ENCODE assay signal across 25 mouse cellular contexts in genomic region chr5:99848158-99848988, GRCm38 (mm10). TPM values are rescaled to one million over a fixed set of nuclear protein-coding genes. Genes with fewer than 3 reads are reported as not detected.
DNase-seq lines count a peak whose midpoint lies in the region; ATAC-seq and TF ChIP-seq lines count a peak whose summit lies in the region.
"Had no signal": no experiment of that assay in that cellular context is flagged by ENCODE, and none has a peak within 500 bp of the region (broad histone marks: within the 10 kb centered on the region; RNA-seq: fewer than 3 reads in every experiment).

No protein-coding gene starts in this region.

- peaks cover 7% of the 10 kb centered on the region; the same call in 1 of the 2 replicates for H3K4me1 ChIP-seq in forebrain, embryonic 15.5 days
- peaks cover 12% of the 10 kb centered on the region; the same call in 1 of the 2 replicates for H3K4me1 ChIP-seq in forebrain, embryonic 12.5 days
- H3K4me1 ChIP-seq in hindbrain, embryonic 10.5 days (replicated peaks), result peaks cover 11% of the 10 kb centered on the region
- H3K4me1 ChIP-seq in hindbrain, postnatal 0 days (ENCODE audit: insufficient read depth, low read length), result no peaks in the 10 kb centered on the region
- peaks cover 19% of the 10 kb centered on the region for H3K4me1 ChIP-seq in neural tube, embryonic 13.5 days (replicated peaks)
- H3K4me1 ChIP-seq: embryonic facial prominence, embryonic 12.5 days; liver, embryonic 12.5 days; megakaryocyte, embryonic 14.5 days had no signal

- no peak overlapping the region for H3K9ac ChIP-seq in forebrain, embryonic 15.5 days (replicated peaks)
- no peak overlapping the region for H3K9ac ChIP-seq in forebrain, embryonic 12.5 days
- no peak overlapping the region for H3K9ac ChIP-seq in hindbrain, postnatal 0 days (replicated peaks; ENCODE audit: low read length)
- H3K9ac ChIP-seq in neural tube, embryonic 13.5 days, result no peak overlapping the region
- H3K9ac ChIP-seq: embryonic facial prominence, embryonic 12.5 days; liver, embryonic 12.5 days had no signal

- no peaks in the 10 kb centered on the region for H3K27me3 ChIP-seq in forebrain, embryonic 15.5 days
- H3K27me3 ChIP-seq in forebrain, embryonic 12.5 days, result no peaks in the 10 kb centered on the region
- H3K27me3 ChIP-seq in hindbrain, embryonic 10.5 days (ENCODE audit: insufficient read depth, poor library complexity, severe bottlenecking), result no peaks in the 10 kb centered on the region
- no peaks in the 10 kb centered on the region for H3K27me3 ChIP-seq in hindbrain, postnatal 0 days (ENCODE audit: insufficient read depth, low read length)
- H3K27me3 ChIP-seq in neural tube, embryonic 13.5 days, result no peaks in the 10 kb centered on the region
- H3K27me3 ChIP-seq: embryonic facial prominence, embryonic 12.5 days; liver, embryonic 12.5 days; megakaryocyte, embryonic 14.5 days had no signal

- TF ChIP-seq CTCF in hindbrain, postnatal 0 days (IDR thresholded peaks at IDR 0.05; ENCODE audit: low read depth), result no peak

- no peak overlapping the region for H3K4me3 ChIP-seq in forebrain, embryonic 15.5 days
- no peak overlapping the region for H3K4me3 ChIP-seq in forebrain, embryonic 12.5 days (replicated peaks)
- no peak overlapping the region for H3K4me3 ChIP-seq in hindbrain, embryonic 10.5 days
- no peak overlapping the region for H3K4me3 ChIP-seq in hindbrain, postnatal 0 days (ENCODE audit: low read length)
- H3K4me3 ChIP-seq in neural tube, embryonic 13.5 days, result no peak overlapping the region
- H3K4me3 ChIP-seq: embryonic facial prominence, embryonic 12.5 days; erythroblast, embryonic 14.5 days; liver, embryonic 12.5 days; megakaryocyte, embryonic 14.5 days; myocyte had no signal

- ATAC-seq in forebrain, embryonic 15.5 days (replicated peaks), result no peak
- ATAC-seq in forebrain, embryonic 12.5 days (ENCODE audit: low FRiP score), result no peak
- ATAC-seq in hindbrain, postnatal 0 days, result no peak
- ATAC-seq in neural tube, embryonic 13.5 days (ENCODE audit: low read depth), result 0 out of 2 replicates have a peak, but pooled peaks have one; percentile 23
- ATAC-seq: CD4-positive, CD25-positive, alpha-beta regulatory T cell, adult 4 months; liver, embryonic 12.5 days had no signal

- DNase-seq in hindbrain, embryonic 10.5 days (ENCODE audit: low spot score), result no peak
- DNase-seq in hindbrain, postnatal 0 days (ENCODE audit: low spot score), result no peak
- DNase-seq in Muller cell, postnatal 12 days (ENCODE audit: inconsistent ontology term), result peak; percentile 52
- no peak for DNase-seq in c-Kit-positive CD71-positive TER-119-positive erythroid progenitor cells, embryonic 14.5 days (ENCODE audit: low spot score)
- DNase-seq in right cerebral cortex, postnatal 10 days (ENCODE audit: low spot score in 2 of 2), result no peak
- DNase-seq: adrenal gland, postnatal 14 days; cerebellum, adult 11 months; cerebellum, postnatal 10 days; gastrocnemius, postnatal 10 days; kidney, adult 8-10 months; kidney, postnatal 14 days; lung, adult 2 months; spleen, adult 18-20 months; thymus, postnatal 36 days had no signal

- H3K9me3 ChIP-seq in forebrain, embryonic 15.5 days, result no peaks in the 10 kb centered on the region
- H3K9me3 ChIP-seq in forebrain, embryonic 12.5 days, result no peaks in the 10 kb centered on the region
- H3K9me3 ChIP-seq in hindbrain, embryonic 10.5 days, result no peaks in the 10 kb centered on the region
- no peaks in the 10 kb centered on the region for H3K9me3 ChIP-seq in hindbrain, postnatal 0 days (ENCODE audit: low read length)
- no peaks in the 10 kb centered on the region for H3K9me3 ChIP-seq in neural tube, embryonic 13.5 days
- H3K9me3 ChIP-seq: embryonic facial prominence, embryonic 12.5 days; liver, embryonic 12.5 days had no signal

- no peak overlapping the region for H3K4me2 ChIP-seq in forebrain, embryonic 15.5 days (replicated peaks)
- no peak overlapping the region for H3K4me2 ChIP-seq in forebrain, embryonic 12.5 days
- H3K4me2 ChIP-seq in hindbrain, postnatal 0 days (ENCODE audit: low read depth, low read length), result no peak overlapping the region
- H3K4me2 ChIP-seq in neural tube, embryonic 13.5 days, result no peak overlapping the region
- H3K4me2 ChIP-seq: embryonic facial prominence, embryonic 12.5 days; liver, embryonic 12.5 days had no signal

- H3K27ac ChIP-seq in forebrain, embryonic 15.5 days (replicated peaks), result peak overlapping the region; percentile 59
- no peak overlapping the region for H3K27ac ChIP-seq in forebrain, embryonic 12.5 days
- 0 out of 2 replicates have a peak overlapping the region, but pooled peaks have one; percentile 53 for H3K27ac ChIP-seq in hindbrain, embryonic 10.5 days
- no peak overlapping the region for H3K27ac ChIP-seq in hindbrain, postnatal 0 days
- H3K27ac ChIP-seq in neural tube, embryonic 13.5 days (replicated peaks), result peak overlapping the region; percentile 65
- H3K27ac ChIP-seq: embryonic facial prominence, embryonic 12.5 days; liver, embryonic 12.5 days had no signal

- H3K36me3 ChIP-seq in forebrain, embryonic 15.5 days, result no peaks in the 10 kb centered on the region
- H3K36me3 ChIP-seq in forebrain, embryonic 12.5 days (replicated peaks), result no peaks in the 10 kb centered on the region
- H3K36me3 ChIP-seq in hindbrain, embryonic 10.5 days, result no peaks in the 10 kb centered on the region
- H3K36me3 ChIP-seq in hindbrain, postnatal 0 days (ENCODE audit: insufficient read depth, low read length), result no peaks in the 10 kb centered on the region
- H3K36me3 ChIP-seq in neural tube, embryonic 13.5 days, result no peaks in the 10 kb centered on the region
- H3K36me3 ChIP-seq: embryonic facial prominence, embryonic 12.5 days; liver, embryonic 12.5 days had no signal

- WGBS in forebrain, embryonic 15.5 days, result 79% methylated on average over 17 of the region's 17 CpGs
- 87% methylated on average over 17 of the region's 17 CpGs for WGBS in forebrain, embryonic 12.5 days
- WGBS in hindbrain, embryonic 10.5 days, result 84% methylated on average over 17 of the region's 17 CpGs
- WGBS in hindbrain, postnatal 0 days, result 66% methylated on average over 17 of the region's 17 CpGs
- WGBS in neural tube, embryonic 13.5 days, result 66% methylated on average over 17 of the region's 17 CpGs

RNA-seq across cellular contexts. Expression of gene Vamp9, which starts 57.7 kb away (rescaled TPM):
- polyA plus RNA-seq in forebrain, embryonic 15.5 days (2015; fragmentation: Nextera tagmentation; extraction: Ambion mirVana), result 0.64 and 0.86 TPM in 2 replicates
- polyA plus RNA-seq in forebrain, embryonic 12.5 days (2016; fragmentation: Nextera tagmentation; extraction: Ambion mirVana), result 0.56 TPM in 1 of 2 replicates, not detected in the other
- polyA plus RNA-seq in hindbrain, embryonic 10.5 days (2016; fragmentation: Nextera tagmentation; extraction: Ambion mirVana), result 0.82 TPM in 1 of 2 replicates, not detected in the other
- 0.31 TPM in 1 of 2 replicates, not detected in the other for total RNA-seq in hindbrain, postnatal 0 days (2014; rRNA removed)
- polyA plus RNA-seq in hindbrain, postnatal 0 days (2015; fragmentation: Nextera tagmentation; extraction: Ambion mirVana), result 0.38 and 1.2 TPM in 2 replicates
- 0.40 and 0.69 TPM in 2 replicates for polyA plus RNA-seq in neural tube, embryonic 13.5 days (2015; fragmentation: Nextera tagmentation; extraction: Ambion mirVana)
- total RNA-seq: adrenal gland, postnatal 14 days; ES-E14; heart, postnatal 25 days had no signal
- polyA plus RNA-seq: erythroblast, embryonic 14.5 days; liver, embryonic 12.5 days; lung, adult 2 months; myocyte had no signal

Comparison
In these comparisons a context has a peak if more than half of its experiments do, and no peak if none do; other contexts are left out.
1. H3K27ac ChIP-seq: peak in forebrain, embryonic 15.5 days (single experiment), hindbrain, embryonic 10.5 days (single experiment) and neural tube, embryonic 13.5 days (single experiment); none in forebrain, embryonic 12.5 days (single experiment) and hindbrain, postnatal 0 days (single experiment).